Mouse (Mus musculus): Measurements from ENCODE around the gene Arhgef19.

DNA sequence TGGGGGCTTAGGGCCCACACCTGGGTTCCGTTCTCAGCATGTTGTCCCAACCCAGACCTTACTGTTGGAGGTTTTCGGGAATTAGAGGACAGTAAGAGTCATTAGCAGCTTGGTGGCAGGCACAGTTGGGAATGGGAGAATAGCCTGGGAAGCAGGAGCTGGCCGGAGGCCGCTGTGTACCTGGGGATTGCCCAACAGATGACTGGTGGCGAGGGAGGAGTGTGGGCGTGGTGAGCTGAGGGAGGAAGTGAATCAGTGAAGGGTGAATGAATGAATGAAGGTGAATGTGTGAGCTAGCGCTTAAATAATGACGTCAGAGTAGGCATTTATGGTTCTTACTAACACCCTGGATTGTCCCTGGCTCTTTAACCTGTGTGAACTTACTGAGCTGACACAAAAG, 37.9 kb downstream of the Arhgef19 start:
- TF ChIP-seq POLR2A (IDR thresholded peaks at IDR 0.05; ENCODE audit: low read depth, low read length) (no peak), CTCF (conservative IDR thresholded peaks at IDR 0.05; ENCODE audit: insufficient read depth, insufficient read length, low read depth, low read length) (no peak)

Data from kidney, adult 2 months (tissue).